Mouse (Mus musculus): Measurements from ENCODE around the gene Cit.

- no peak for TF ChIP-seq POLR2A (IDR thresholded peaks at IDR 0.05; ENCODE audit: insufficient read length, low read depth)
- TF ChIP-seq MYOD1 (IDR thresholded peaks at IDR 0.05; ENCODE audit: control insufficient read depth in 1 of 3, insufficient read length in 2 of 3, low read depth in 2 of 3): no peak
- TF ChIP-seq POLR2AphosphoS2 (IDR thresholded peaks at IDR 0.05; ENCODE audit: insufficient read length, low read depth): no peak
- TF ChIP-seq CEBPB (IDR thresholded peaks at IDR 0.05; ENCODE audit: insufficient read depth, poor library complexity, severe bottlenecking): no peak
- no peak for TF ChIP-seq USF1 (IDR thresholded peaks at IDR 0.05; ENCODE audit: low read depth)
- TF ChIP-seq TCF12 (IDR thresholded peaks at IDR 0.05; ENCODE audit: insufficient read depth, poor library complexity, severe bottlenecking): no peak
- TF ChIP-seq MAX (IDR thresholded peaks at IDR 0.05; ENCODE audit: low read depth): no peak
- no peak for TF ChIP-seq SRF (IDR thresholded peaks at IDR 0.05; ENCODE audit: control insufficient read depth, insufficient read length, low read depth)
- TF ChIP-seq E2F4 (IDR thresholded peaks at IDR 0.05; ENCODE audit: insufficient read depth): no peak
- no peak for TF ChIP-seq REST (IDR thresholded peaks at IDR 0.05; ENCODE audit: insufficient read depth, insufficient read length)
Measured at GRCm38 (mm10) chr5:116012503-116012902, 167.4 kb downstream of the Cit start.

All from myocyte (in vitro differentiated cells).